In genomic region chr10:126997340-126998113, GRCm38 (mm10) we compare ENCODE assay signal across 13 mouse cellular contexts. TPM values are rescaled to one million over a fixed set of nuclear protein-coding genes. Genes with fewer than 3 reads are reported as not detected.
A peak's percentile ranks its signal among the peaks of the same experiment; 100 is the strongest.
DNase-seq lines count a peak whose midpoint lies in the region; TF ChIP-seq lines count a peak whose summit lies in the region.
"Had no signal": no experiment of that assay in that cellular context is flagged by ENCODE, and none has a peak within 500 bp of the region (broad histone marks: within the 10 kb centered on the region; RNA-seq: fewer than 3 reads in every experiment).

No protein-coding gene starts in this region.

- no peak overlapping the region for H3K27ac ChIP-seq in kidney, adult 2 months (ENCODE audit: insufficient read depth, low read depth, low read length)
- H3K27ac ChIP-seq: hindbrain, embryonic 14.5 days; layer of hippocampus, adult 2 months; limb, embryonic 12.5 days; liver, embryonic 14.5 days; midbrain, embryonic 15.5 days had no signal

- H3K4me3 ChIP-seq in kidney, adult 2 months (ENCODE audit: insufficient read depth, low read depth, low read length): no peak overlapping the region
- H3K4me3 ChIP-seq: layer of hippocampus, adult 2 months; limb, embryonic 12.5 days; midbrain, embryonic 15.5 days had no signal

- H3K27me3 ChIP-seq in kidney, adult 2 months (replicated peaks; ENCODE audit: control insufficient read depth, insufficient read depth, low read length): no peaks in the 10 kb centered on the region
- H3K27me3 ChIP-seq: limb, embryonic 12.5 days; midbrain, embryonic 15.5 days had no signal

- no peak for TF ChIP-seq CTCF in kidney, adult 2 months (conservative IDR thresholded peaks at IDR 0.05; ENCODE audit: insufficient read depth, insufficient read length, low read depth, low read length)

- TF ChIP-seq POLR2A in kidney, adult 2 months (IDR thresholded peaks at IDR 0.05; ENCODE audit: low read depth, low read length): no peak

- WGBS in kidney, adult 2 months: 51% methylated on average over 13 of the region's 13 CpGs

- peaks cover 7% of the 10 kb centered on the region for H3K36me3 ChIP-seq in kidney, adult 2 months (ENCODE audit: control insufficient read depth, insufficient read depth, low read length)

- DNase-seq in cerebellum, postnatal 10 days: peak; percentile 51 to 55
- no peak for DNase-seq in cerebellum, adult 8-10 months
- DNase-seq in kidney, adult 2 months: peak; percentile 40
- no peak for DNase-seq in kidney, adult 11 months
- DNase-seq in right cerebral cortex, postnatal 14 days: peak; percentile 32
- DNase-seq in right cerebral cortex, postnatal 10 days (ENCODE audit: low spot score in 2 of 2): no peak
- DNase-seq in spleen, postnatal 10 days (ENCODE audit: low spot score in 2 of 2): no peak
- DNase-seq: forebrain, postnatal 0 days had no signal

- no peaks in the 10 kb centered on the region for H3K4me1 ChIP-seq in kidney, adult 2 months (ENCODE audit: control insufficient read depth, insufficient read depth, low read length)
- H3K4me1 ChIP-seq: limb, embryonic 12.5 days; midbrain, embryonic 15.5 days had no signal

RNA-seq across cellular contexts. Expression of gene Avil, which starts 3.0 kb away (rescaled TPM):
- polyA plus RNA-seq in kidney, adult 2 months (2012; rRNA removed): 0.14 and 0.19 TPM in 2 replicates

RNA-seq across cellular contexts. Expression of gene Ctdsp2, which starts 19.0 kb away (rescaled TPM):
- polyA plus RNA-seq in kidney, adult 2 months (2012; rRNA removed): 118 and 126 TPM in 2 replicates

RNA-seq across cellular contexts. Expression of gene Tsfm, which starts 33.1 kb away (rescaled TPM):
- 54.0 and 58.1 TPM in 2 replicates for polyA plus RNA-seq in kidney, adult 2 months (2012; rRNA removed)

RNA-seq across cellular contexts. Expression of gene Mettl1, which starts 43.7 kb away (rescaled TPM):
- 24.5 and 27.5 TPM in 2 replicates for polyA plus RNA-seq in kidney, adult 2 months (2012; rRNA removed)

RNA-seq across cellular contexts. Expression of gene Eef1akmt3, which starts 43.8 kb away (rescaled TPM):
- polyA plus RNA-seq in kidney, adult 2 months (2012; rRNA removed): 2.4 and 3.1 TPM in 2 replicates

Comparison
In these comparisons a context has a peak if more than half of its experiments do, and no peak if none do; other contexts are left out.
1. DNase-seq: peak in cerebellum, postnatal 10 days (2 of 2), kidney, adult 2 months (single experiment) and right cerebral cortex, postnatal 14 days (single experiment); none in cerebellum, adult 8-10 months (single experiment), kidney, adult 11 months (single experiment), right cerebral cortex, postnatal 10 days (0 of 2) and spleen, postnatal 10 days (0 of 2).